Mouse (Mus musculus): Measurements from ENCODE around the gene Phip. TPM values are rescaled to one million over a fixed set of nuclear protein-coding genes. Genes with fewer than 3 reads are reported as not detected.

Phip gene
- polyA plus RNA-seq, 1 experiment: 2.2 TPM

GRCm38 (mm10) chr9:83001342-83001741 lies 26.0 kb upstream of the Phip start:
- Histone ChIP-seq H3K79me2 (ENCODE audit: control insufficient read depth, insufficient read depth) (no peaks in the 10 kb centered on the region), H3ac (ENCODE audit: control insufficient read depth, insufficient read length) (no peak overlapping the region), H3K27me3 (ENCODE audit: control insufficient read depth, insufficient read depth, insufficient read length) (no peaks in the 10 kb centered on the region), H3K36me3 (ENCODE audit: control insufficient read depth, insufficient read depth) (no peaks in the 10 kb centered on the region), H3K4me2 (ENCODE audit: low read depth) (no peak overlapping the region), H3K4me3 (no peak overlapping the region)
- TF ChIP-seq TCF3 (IDR thresholded peaks at IDR 0.05; ENCODE audit: insufficient read length, low read depth) (no peak), MYOG (IDR thresholded peaks at IDR 0.05; ENCODE audit: control insufficient read depth in 1 of 3, insufficient read depth in 1 of 3, insufficient read length in 2 of 3, low read depth in 2 of 3) (no peak), MYOD1 (IDR thresholded peaks at IDR 0.05; ENCODE audit: control insufficient read depth in 1 of 3, insufficient read length in 2 of 3, low read depth in 2 of 3) (no peak), TCF12 (IDR thresholded peaks at IDR 0.05; ENCODE audit: insufficient read depth, poor library complexity, severe bottlenecking) (no peak), POLR2AphosphoS2 (IDR thresholded peaks at IDR 0.05; ENCODE audit: insufficient read length, low read depth) (no peak), SRF (IDR thresholded peaks at IDR 0.05; ENCODE audit: control insufficient read depth, insufficient read length, low read depth) (no peak), CEBPB (IDR thresholded peaks at IDR 0.05; ENCODE audit: insufficient read depth, poor library complexity, severe bottlenecking) (no peak), E2F4 (IDR thresholded peaks at IDR 0.05; ENCODE audit: insufficient read depth) (no peak), MAX (IDR thresholded peaks at IDR 0.05; ENCODE audit: low read depth) (no peak)

- Histone ChIP-seq H3K4me3 (no peak overlapping the region), H3K36me3 (ENCODE audit: control insufficient read depth, insufficient read depth) (no peaks in the 10 kb centered on the region), H3ac (ENCODE audit: control insufficient read depth, insufficient read length) (no peak overlapping the region), H3K4me2 (ENCODE audit: low read depth) (no peak overlapping the region), H3K79me2 (ENCODE audit: control insufficient read depth, insufficient read depth) (no peaks in the 10 kb centered on the region), H3K27me3 (ENCODE audit: control insufficient read depth, insufficient read depth, insufficient read length) (no peaks in the 10 kb centered on the region)
- TF ChIP-seq SRF (IDR thresholded peaks at IDR 0.05; ENCODE audit: control insufficient read depth, insufficient read length, low read depth): no peak
- no peak for TF ChIP-seq MAX (IDR thresholded peaks at IDR 0.05; ENCODE audit: low read depth)
- no peak for TF ChIP-seq MYOG (IDR thresholded peaks at IDR 0.05; ENCODE audit: control insufficient read depth in 1 of 3, insufficient read depth in 1 of 3, insufficient read length in 2 of 3, low read depth in 2 of 3)
- TF ChIP-seq REST (IDR thresholded peaks at IDR 0.05; ENCODE audit: insufficient read depth, insufficient read length): no peak
- no peak for TF ChIP-seq USF1 (IDR thresholded peaks at IDR 0.05; ENCODE audit: low read depth)
Measured at GRCm38 (mm10) chr9:82997765-82998500, 22.6 kb upstream of the Phip start.

- no peak for TF ChIP-seq POLR2A (IDR thresholded peaks at IDR 0.05; ENCODE audit: insufficient read length, low read depth)
- TF ChIP-seq SRF (IDR thresholded peaks at IDR 0.05; ENCODE audit: control insufficient read depth, insufficient read length, low read depth): no peak
- no peak for TF ChIP-seq REST (IDR thresholded peaks at IDR 0.05; ENCODE audit: insufficient read depth, insufficient read length)
- TF ChIP-seq TCF12 (IDR thresholded peaks at IDR 0.05; ENCODE audit: insufficient read depth, poor library complexity, severe bottlenecking): no peak
- no peak for TF ChIP-seq POLR2AphosphoS2 (IDR thresholded peaks at IDR 0.05; ENCODE audit: insufficient read length, low read depth)
- TF ChIP-seq MAX (IDR thresholded peaks at IDR 0.05; ENCODE audit: low read depth): no peak
- TF ChIP-seq TCF3 (IDR thresholded peaks at IDR 0.05; ENCODE audit: insufficient read length, low read depth): no peak
- TF ChIP-seq USF1 (IDR thresholded peaks at IDR 0.05; ENCODE audit: low read depth): no peak
- TF ChIP-seq MYOD1 (IDR thresholded peaks at IDR 0.05; ENCODE audit: control insufficient read depth in 1 of 3, insufficient read length in 2 of 3, low read depth in 2 of 3): no peak
- TF ChIP-seq E2F4 (IDR thresholded peaks at IDR 0.05; ENCODE audit: insufficient read depth): no peak
- no peak for TF ChIP-seq CEBPB (IDR thresholded peaks at IDR 0.05; ENCODE audit: insufficient read depth, poor library complexity, severe bottlenecking)
- TF ChIP-seq MYOG (IDR thresholded peaks at IDR 0.05; ENCODE audit: control insufficient read depth in 1 of 3, insufficient read depth in 1 of 3, insufficient read length in 2 of 3, low read depth in 2 of 3): no peak
- peak overlapping the region; percentile 66 for H3K4me2 ChIP-seq (ENCODE audit: low read depth)
- H3K4me3 ChIP-seq: peak overlapping the region; percentile 71
- H3ac ChIP-seq (ENCODE audit: control insufficient read depth, insufficient read length): no peak overlapping the region
- no peaks in the 10 kb centered on the region for H3K36me3 ChIP-seq (ENCODE audit: control insufficient read depth, insufficient read depth)
- H3K79me2 ChIP-seq (ENCODE audit: control insufficient read depth, insufficient read depth): peaks cover 21% of the 10 kb centered on the region
- no peaks in the 10 kb centered on the region for H3K27me3 ChIP-seq (ENCODE audit: control insufficient read depth, insufficient read depth, insufficient read length)
Measured at GRCm38 (mm10) chr9:82976936-82977335, 1.6 kb upstream of the Phip start.

DNA sequence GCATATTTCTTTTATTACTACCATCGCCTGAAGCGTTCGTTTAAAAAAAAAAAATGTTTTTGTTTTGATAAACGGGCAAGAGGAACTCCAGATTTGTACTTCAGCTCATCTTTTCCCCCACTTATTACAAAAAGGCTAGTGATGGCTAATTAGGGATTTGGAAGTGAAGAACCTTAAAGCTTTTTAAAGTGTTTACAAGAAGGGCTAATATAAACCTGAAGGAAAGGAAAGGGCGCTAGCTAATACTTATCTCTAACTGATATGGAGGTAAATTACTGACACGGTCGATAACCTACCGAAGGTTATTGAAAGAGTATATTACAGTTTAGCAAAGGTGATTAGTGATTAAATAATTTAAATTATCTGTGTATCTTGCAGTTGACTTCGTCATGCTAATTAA lies 903 bp upstream of the Phip start:
- peaks cover 28% of the 10 kb centered on the region for H3K79me2 ChIP-seq (ENCODE audit: control insufficient read depth, insufficient read depth)
- H3ac ChIP-seq (ENCODE audit: control insufficient read depth, insufficient read length): peak overlapping the region; percentile 95
- peak overlapping the region; percentile 71 for H3K4me3 ChIP-seq
- H3K27me3 ChIP-seq (ENCODE audit: control insufficient read depth, insufficient read depth, insufficient read length): no peaks in the 10 kb centered on the region
- H3K4me2 ChIP-seq (ENCODE audit: low read depth): peak overlapping the region; percentile 66
- TF ChIP-seq POLR2A (IDR thresholded peaks at IDR 0.05; ENCODE audit: insufficient read length, low read depth) (no peak), E2F4 (IDR thresholded peaks at IDR 0.05; ENCODE audit: insufficient read depth) (no peak)
- no peaks in the 10 kb centered on the region for H3K36me3 ChIP-seq (ENCODE audit: control insufficient read depth, insufficient read depth)

GRCm38 (mm10) chr9:82974962-82975341 lies 364 bp downstream of the Phip start:
- Histone ChIP-seq H3K79me2 (ENCODE audit: control insufficient read depth, insufficient read depth) (peaks cover 41% of the 10 kb centered on the region), H3K27me3 (ENCODE audit: control insufficient read depth, insufficient read depth, insufficient read length) (no peaks in the 10 kb centered on the region), H3K36me3 (ENCODE audit: control insufficient read depth, insufficient read depth) (no peaks in the 10 kb centered on the region), H3ac (ENCODE audit: control insufficient read depth, insufficient read length) (peak overlapping the region; percentile 95), H3K4me3 (peak overlapping the region; percentile 71), H3K4me2 (ENCODE audit: low read depth) (no peak overlapping the region)
- TF ChIP-seq POLR2A (IDR thresholded peaks at IDR 0.05; ENCODE audit: insufficient read length, low read depth) (no peak), CEBPB (IDR thresholded peaks at IDR 0.05; ENCODE audit: insufficient read depth, poor library complexity, severe bottlenecking) (no peak), REST (IDR thresholded peaks at IDR 0.05; ENCODE audit: insufficient read depth, insufficient read length) (no peak), POLR2AphosphoS2 (IDR thresholded peaks at IDR 0.05; ENCODE audit: insufficient read length, low read depth) (no peak), TCF3 (IDR thresholded peaks at IDR 0.05; ENCODE audit: insufficient read length, low read depth) (no peak), MYOG (IDR thresholded peaks at IDR 0.05; ENCODE audit: control insufficient read depth in 1 of 3, insufficient read depth in 1 of 3, insufficient read length in 2 of 3, low read depth in 2 of 3) (no peak), E2F4 (IDR thresholded peaks at IDR 0.05; ENCODE audit: insufficient read depth) (no peak), USF1 (IDR thresholded peaks at IDR 0.05; ENCODE audit: low read depth) (no peak), SRF (IDR thresholded peaks at IDR 0.05; ENCODE audit: control insufficient read depth, insufficient read length, low read depth) (no peak), TCF12 (IDR thresholded peaks at IDR 0.05; ENCODE audit: insufficient read depth, poor library complexity, severe bottlenecking) (no peak), MAX (IDR thresholded peaks at IDR 0.05; ENCODE audit: low read depth) (no peak), MYOD1 (IDR thresholded peaks at IDR 0.05; ENCODE audit: control insufficient read depth in 1 of 3, insufficient read length in 2 of 3, low read depth in 2 of 3) (no peak)
